Mouse (Mus musculus) cortical plate, adult 2 months (tissue): ENCODE measurements around the gene Gm49342. TPM values are rescaled to one million over a fixed set of nuclear protein-coding genes. Genes with fewer than 3 reads are reported as not detected.

Source experiments
- H3K27ac ChIP-seq: fragments of 200-500 bp; 2 replicates; pipeline ENCODE4 v1.5.1; 2012; ENCODE audit warnings: low read length, control low read depth, inconsistent platforms; ENCODE audit not compliant: insufficient read depth
- H3K4me1 ChIP-seq: fragments of 200-500 bp; 2 replicates; pipeline ENCODE4 v1.6.1; 2011; ENCODE audit warnings: low read length; ENCODE audit not compliant: control insufficient read depth, insufficient read depth
- H3K4me3 ChIP-seq: fragments of 200-500 bp; 2 replicates; pipeline ENCODE4 v1.5.1; 2011; ENCODE audit warnings: mild to moderate bottlenecking, low read length, control low read depth; ENCODE audit not compliant: insufficient read depth
- CTCF ChIP-seq: fragments of 200-500 bp; IDR thresholded peaks from 2 replicates; pipeline ENCODE4 v1.5.1; 2011; ENCODE audit warnings: mild to moderate bottlenecking, control low read depth, low read length; ENCODE audit not compliant: insufficient read depth; ENCODE audit errors: extremely low read depth
- POLR2A ChIP-seq: fragments of 200-500 bp; IDR thresholded peaks from 2 replicates; pipeline ENCODE4 v1.6.1; 2011; ENCODE audit warnings: mild to moderate bottlenecking, low read length, control low read depth; ENCODE audit not compliant: insufficient read depth; ENCODE audit errors: extremely low read depth
- polyA plus RNA-seq: library from polyadenylated mRNA; depleted of rRNA; stranded (reverse); fragments of >200 nt; gene quantifications from 2 replicates; pipeline ENCODE4 v1.2.3, GENCODE M21; 2012

Gm49342 gene
- polyA plus RNA-seq, 1 experiment = 24.8 TPM

GRCm38 (mm10) chr14:50979631-50980030 lies 35.3 kb downstream of the Gm49342 start:
- TF ChIP-seq POLR2A = no peak
- no peak for TF ChIP-seq CTCF
- H3K27ac ChIP-seq = no peak overlapping the region

GRCm38 (mm10) chr14:50981207-50981606 lies 36.9 kb downstream of the Gm49342 start:
- TF ChIP-seq CTCF (no peak), POLR2A (no peak)
- no peaks in the 10 kb centered on the region for H3K4me1 ChIP-seq
- no peak overlapping the region for H3K4me3 ChIP-seq
- no peak overlapping the region for H3K27ac ChIP-seq

More at GRCm38 (mm10) chr14:50979631-50980030, 35.3 kb downstream of the Gm49342 start:
- H3K4me1 ChIP-seq = no peaks in the 10 kb centered on the region
- H3K4me3 ChIP-seq = no peak overlapping the region

- TF ChIP-seq CTCF (no peak), POLR2A (no peak)
- Histone ChIP-seq H3K27ac (no peak overlapping the region), H3K4me1 (no peaks in the 10 kb centered on the region), H3K4me3 (no peak overlapping the region)
These were observed 37.5 kb downstream of the Gm49342 start for GRCm38 (mm10) chr14:50981837-50982236.

GRCm38 (mm10) chr14:50987668-50988067 lies 43.4 kb downstream of the Gm49342 start:
- Histone ChIP-seq H3K27ac (no peak overlapping the region), H3K4me1 (no peaks in the 10 kb centered on the region), H3K4me3 (no peak overlapping the region)
- TF ChIP-seq CTCF (no peak), POLR2A (no peak)

- Histone ChIP-seq H3K27ac (no peak overlapping the region), H3K4me1 (no peaks in the 10 kb centered on the region), H3K4me3 (no peak overlapping the region)
- TF ChIP-seq POLR2A (no peak), CTCF (no peak)
These were observed 46.7 kb downstream of the Gm49342 start for GRCm38 (mm10) chr14:50991037-50991436.

- Histone ChIP-seq H3K27ac (no peak overlapping the region), H3K4me3 (no peak overlapping the region), H3K4me1 (no peaks in the 10 kb centered on the region)
- TF ChIP-seq POLR2A = no peak
- no peak for TF ChIP-seq CTCF
These were observed 52.8 kb downstream of the Gm49342 start for GRCm38 (mm10) chr14:50997088-50997487.

GRCm38 (mm10) chr14:50997999-50998666 lies 53.8 kb downstream of the Gm49342 start:
- TF ChIP-seq POLR2A = no peak
- TF ChIP-seq CTCF = no peak
- no peak overlapping the region for H3K27ac ChIP-seq
- H3K4me3 ChIP-seq = no peak overlapping the region
- H3K4me1 ChIP-seq = no peaks in the 10 kb centered on the region

GRCm38 (mm10) chr14:51007152-51007801 lies 63.0 kb downstream of the Gm49342 start, which contains the start of gene Rnase10:
Gene Rnase10 (plus strand): TSS chr14:51007751.
- Histone ChIP-seq H3K27ac (peak within 1 kb of the TSS; percentile 66; the same call in 1 of the 2 replicates), H3K4me3 (no peak within 1 kb of the TSS), H3K4me1 (peaks cover 2% of the 10 kb centered on the region; the same call in 1 of the 2 replicates)
- TF ChIP-seq CTCF (no peak), POLR2A (no peak)

GRCm38 (mm10) chr14:51007914-51008713 lies 63.8 kb downstream of the Gm49342 start:
- TF ChIP-seq CTCF (no peak), POLR2A (no peak)
- peak overlapping the region; percentile 66; the same call in 1 of the 2 replicates for H3K27ac ChIP-seq
- no peak overlapping the region for H3K4me3 ChIP-seq
- peaks cover 2% of the 10 kb centered on the region; the same call in 1 of the 2 replicates for H3K4me1 ChIP-seq

- Histone ChIP-seq H3K4me1 (peaks cover 2% of the 10 kb centered on the region; the same call in 1 of the 2 replicates), H3K4me3 (no peak overlapping the region), H3K27ac (peak overlapping the region; percentile 15; the same call in 1 of the 2 replicates)
- TF ChIP-seq POLR2A (no peak), CTCF (no peak)
These were observed 64.5 kb downstream of the Gm49342 start for GRCm38 (mm10) chr14:51008781-51009180.
